Mouse (Mus musculus) stomach, embryonic 14.5 days (tissue): ENCODE data around the gene Evi5. TPM values are rescaled to one million over a fixed set of nuclear protein-coding genes. Genes with fewer than 3 reads are reported as not detected.
A peak's percentile ranks its signal among the peaks of the same experiment; 100 is the strongest.

ENCODE experiments used
- ATAC-seq: fragments of 200-750 bp; cut with Nextera tagmentation; 2 replicates; pipeline ENCODE4 v1.8.0; 2017; ENCODE audit warnings: low read depth, moderate TSS enrichment; ENCODE audit not compliant: insufficient number of reproducible peaks, insufficient read depth, low FRiP score
- H3K27ac ChIP-seq: fragments of 300-500 bp; sonication (generic); 2 replicates; pipeline ENCODE4 v1.5.1; 2014; ENCODE audit warnings: mild to moderate bottlenecking, low read length, moderate library complexity, mixed read lengths
- H3K27me3 ChIP-seq: fragments of 300-500 bp; sonication (generic); 2 replicates; pipeline ENCODE4 v1.6.1; 2014; ENCODE audit warnings: low read length, control low read depth, mixed read lengths; ENCODE audit not compliant: control insufficient read depth, insufficient read depth
- H3K36me3 ChIP-seq: fragments of 300-500 bp; sonication (generic); 2 replicates; pipeline ENCODE4 v1.6.1; 2014; ENCODE audit warnings: mild to moderate bottlenecking, control low read depth, low read length, moderate library complexity, mixed read lengths; ENCODE audit not compliant: control insufficient read depth, insufficient read depth
- H3K4me1 ChIP-seq: fragments of 300-500 bp; sonication (generic); 2 replicates; pipeline ENCODE4 v1.6.1; 2014; ENCODE audit warnings: low read length, control low read depth, mixed read lengths; ENCODE audit not compliant: control insufficient read depth, insufficient read depth
- H3K4me2 ChIP-seq: fragments of 300-500 bp; sonication (generic); replicated peaks from 2 replicates; pipeline ENCODE4 v1.6.1; 2014; ENCODE audit warnings: low read depth, low read length, control low read depth
- H3K4me3 ChIP-seq: fragments of 300-500 bp; sonication (generic); 2 replicates; pipeline ENCODE4 v1.5.1; 2014; ENCODE audit warnings: low read depth, low read length, control low read depth
- H3K9ac ChIP-seq: fragments of 300-500 bp; sonication (generic); replicated peaks from 2 replicates; pipeline ENCODE4 v1.6.1; 2014; ENCODE audit warnings: low read depth, mild to moderate bottlenecking, control low read depth, low read length, moderate library complexity, mixed read lengths
- H3K9me3 ChIP-seq: fragments of 300-500 bp; sonication (generic); 2 replicates; pipeline ENCODE4 v1.6.1; 2016; ENCODE audit warnings: low read depth, low read length, control low read depth; ENCODE audit not compliant: control insufficient read depth
- WGBS: fragments of 180-500 bp; shearing (Covaris S2); extraction: QIAGEN DNeasy Blood & Tissue Kit; methylation state at CpG from one replicate; pipeline ENCODE4 v1.1.7; 2014; 5-methylcytosine and 5-hydroxymethylcytosine counted together
- polyA plus RNA-seq: library from polyadenylated mRNA; unstranded; fragments of >200 nt; fragmentation: Nextera tagmentation; extraction: Ambion mirVana; gene quantifications from 2 replicates; pipeline ENCODE4 v1.2.1, GENCODE M21; 2014

The Evi5 gene
- polyA plus RNA-seq, 1 experiment from 2014 or later: 71.8 TPM

- Histone ChIP-seq H3K4me3 (no peak overlapping the region), H3K4me1 (no peaks in the 10 kb centered on the region), H3K27me3 (no peaks in the 10 kb centered on the region), H3K4me2 (no peak overlapping the region), H3K36me3 (no peaks in the 10 kb centered on the region), H3K27ac (no peak overlapping the region), H3K9me3 (no peaks in the 10 kb centered on the region), H3K9ac (no peak overlapping the region)
- 54% methylated on average over 5 of the region's 5 CpGs for WGBS
- peak; percentile 67; the same call in 1 of the 2 replicates for ATAC-seq
Observed at GRCm38 (mm10) chr5:107880710-107881109, 5.8 kb upstream of the Evi5 start.

GRCm38 (mm10) chr5:107877053-107877452 lies 2.1 kb upstream of the Evi5 start:
- H3K4me1 ChIP-seq: 0 out of 2 replicates have a peak, but pooled peaks cover 6% of the 10 kb centered on the region
- no peak for ATAC-seq
- no peak overlapping the region for H3K9ac ChIP-seq
- 79% methylated on average over 1 of the region's 1 CpGs for WGBS
- H3K36me3 ChIP-seq: no peaks in the 10 kb centered on the region
- no peaks in the 10 kb centered on the region for H3K9me3 ChIP-seq
- no peaks in the 10 kb centered on the region for H3K27me3 ChIP-seq
- H3K27ac ChIP-seq: no peak overlapping the region
- no peak overlapping the region for H3K4me3 ChIP-seq
- H3K4me2 ChIP-seq: no peak overlapping the region

DNA sequence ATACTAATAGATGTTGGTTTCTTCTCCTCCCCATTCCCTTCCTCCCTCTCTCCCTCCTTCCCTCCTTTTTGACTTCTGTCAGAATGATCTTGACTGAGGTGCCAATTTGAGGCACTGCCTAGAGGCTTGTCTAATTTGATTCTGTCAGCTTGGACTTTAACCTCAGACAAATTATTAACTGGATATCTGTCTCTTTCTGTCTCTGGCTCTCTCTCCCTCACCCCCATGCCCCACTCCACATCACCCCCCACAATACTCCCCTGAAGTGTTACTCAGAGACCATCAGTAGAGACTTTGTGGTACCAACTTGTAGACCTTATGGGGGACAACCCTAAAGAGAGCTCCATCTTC lies 329 bp upstream of the Evi5 start:
- Histone ChIP-seq H3K27ac (no peak overlapping the region), H3K4me3 (no peak overlapping the region), H3K9ac (no peak overlapping the region), H3K4me2 (no peak overlapping the region), H3K4me1 (0 out of 2 replicates have a peak, but pooled peaks cover 6% of the 10 kb centered on the region), H3K36me3 (no peaks in the 10 kb centered on the region), H3K9me3 (no peaks in the 10 kb centered on the region), H3K27me3 (no peaks in the 10 kb centered on the region)
- no peak for ATAC-seq

GRCm38 (mm10) chr5:107873886-107874302 lies 1.0 kb downstream of the Evi5 start:
- Histone ChIP-seq H3K9ac (no peak overlapping the region), H3K4me2 (0 out of 2 replicates have a peak overlapping the region, but pooled peaks have one; percentile 12), H3K27ac (peak overlapping the region; percentile 64; the same call in 1 of the 2 replicates), H3K36me3 (no peaks in the 10 kb centered on the region), H3K4me1 (0 out of 2 replicates have a peak, but pooled peaks cover 6% of the 10 kb centered on the region), H3K27me3 (no peaks in the 10 kb centered on the region), H3K4me3 (no peak overlapping the region), H3K9me3 (no peaks in the 10 kb centered on the region)
- no peak for ATAC-seq
- 42% methylated on average over 7 of the region's 7 CpGs for WGBS

DNA sequence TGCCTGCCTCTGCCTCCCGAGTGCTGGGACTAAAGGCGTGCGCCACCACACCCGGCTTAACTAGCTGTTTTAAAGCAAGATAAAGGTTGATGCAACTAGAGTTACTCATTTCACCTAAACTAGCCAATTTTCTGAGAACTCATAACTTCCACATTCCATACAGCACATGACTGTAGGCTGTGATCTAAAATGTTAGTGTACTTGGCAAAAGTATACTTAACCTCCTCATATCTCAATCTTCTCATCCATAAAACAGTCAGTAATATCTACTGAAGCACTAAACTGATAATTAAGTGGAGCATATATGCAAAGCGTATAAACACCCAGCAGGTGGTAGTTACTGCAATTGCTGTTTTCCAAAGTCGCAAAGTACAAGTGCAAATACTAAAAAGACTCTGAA lies 1.6 kb downstream of the Evi5 start:
- Histone ChIP-seq H3K4me2 (no peak overlapping the region), H3K9me3 (no peaks in the 10 kb centered on the region), H3K4me3 (no peak overlapping the region), H3K36me3 (no peaks in the 10 kb centered on the region), H3K4me1 (0 out of 2 replicates have a peak, but pooled peaks cover 6% of the 10 kb centered on the region), H3K9ac (no peak overlapping the region), H3K27me3 (no peaks in the 10 kb centered on the region), H3K27ac (peak overlapping the region; percentile 64; the same call in 1 of the 2 replicates)
- 82% methylated on average over 6 of the region's 6 CpGs for WGBS
- no peak for ATAC-seq

GRCm38 (mm10) chr5:107869701-107870100 lies 5.2 kb downstream of the Evi5 start:
- Histone ChIP-seq H3K4me2 (no peak overlapping the region), H3K4me3 (no peak overlapping the region), H3K36me3 (no peaks in the 10 kb centered on the region), H3K9me3 (no peaks in the 10 kb centered on the region), H3K27me3 (no peaks in the 10 kb centered on the region), H3K9ac (no peak overlapping the region), H3K4me1 (peaks cover 6% of the 10 kb centered on the region; the same call in 1 of the 2 replicates), H3K27ac (no peak overlapping the region)
- 50% methylated on average over 2 of the region's 2 CpGs for WGBS
- ATAC-seq: no peak

- Histone ChIP-seq H3K4me2 (peak overlapping the region; percentile 55), H3K27me3 (no peaks in the 10 kb centered on the region), H3K9me3 (no peaks in the 10 kb centered on the region), H3K9ac (peak overlapping the region; percentile 90), H3K27ac (peak overlapping the region; percentile 97), H3K4me3 (peak overlapping the region; percentile 81), H3K4me1 (peaks cover 4% of the 10 kb centered on the region; the same call in 1 of the 2 replicates), H3K36me3 (no peaks in the 10 kb centered on the region)
- peak; percentile 98 for ATAC-seq
- under 1% methylated on average over 49 of the region's 58 CpGs for WGBS
Observed at GRCm38 (mm10) chr5:107868905-107869424, 5.9 kb downstream of the Evi5 start.

DNA sequence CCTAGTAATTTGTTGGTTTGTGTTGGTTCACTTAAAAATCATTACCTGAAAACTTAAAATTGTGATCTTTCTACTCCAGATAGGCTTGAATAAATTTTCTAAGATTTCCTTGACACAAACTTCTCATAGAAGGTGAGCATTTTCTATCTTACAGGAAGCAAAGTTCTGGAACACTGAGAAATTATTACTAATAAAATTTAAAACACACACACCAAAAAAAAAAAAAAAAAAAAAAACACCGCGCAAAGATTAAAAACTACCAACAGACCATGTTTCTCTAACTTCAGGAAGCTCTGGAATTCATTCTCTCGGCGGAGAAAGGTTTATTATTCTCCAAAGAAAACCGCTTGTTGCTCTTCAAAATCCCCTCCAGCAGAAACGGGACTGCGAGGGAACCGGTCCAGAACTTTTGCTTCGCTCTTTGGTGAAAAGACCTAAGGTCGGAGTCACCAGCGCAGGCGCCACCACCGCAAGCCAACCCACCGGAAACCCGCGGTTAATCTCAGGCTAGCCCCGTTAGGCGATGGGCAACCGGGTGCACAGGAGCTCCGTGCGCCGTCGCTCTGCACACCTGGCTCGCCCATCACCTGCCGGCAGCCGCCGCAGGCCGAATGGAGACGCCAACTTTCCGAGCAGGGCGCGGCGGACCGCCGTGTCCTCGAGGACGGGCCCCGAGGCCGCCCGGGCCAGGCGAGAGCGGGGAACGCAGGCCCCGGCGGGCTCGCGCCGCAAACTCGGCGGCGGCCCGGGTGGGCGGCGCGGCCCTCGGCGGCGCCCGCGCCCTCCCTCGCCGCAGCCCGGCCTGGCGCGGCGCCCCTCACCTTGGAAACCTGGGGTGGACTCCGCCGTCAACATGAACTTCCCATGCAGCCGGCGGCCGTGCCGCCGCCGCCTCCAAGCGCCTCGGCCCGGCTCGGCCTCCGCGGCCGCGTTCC lies 6.7 kb downstream of the Evi5 start:
- peak overlapping the region; percentile 97 for H3K27ac ChIP-seq
- peaks cover 4% of the 10 kb centered on the region; the same call in 1 of the 2 replicates for H3K4me1 ChIP-seq
- H3K27me3 ChIP-seq: no peaks in the 10 kb centered on the region
- no peaks in the 10 kb centered on the region for H3K36me3 ChIP-seq
- H3K4me2 ChIP-seq: peak overlapping the region; percentile 55
- under 1% methylated on average over 69 of the region's 82 CpGs for WGBS
- H3K9ac ChIP-seq: peak overlapping the region; percentile 90
- H3K4me3 ChIP-seq: peak overlapping the region; percentile 81
- no peaks in the 10 kb centered on the region for H3K9me3 ChIP-seq
- peak; percentile 59 for ATAC-seq
